Mouse (Mus musculus) brain, embryonic 14.5 days (tissue): ENCODE data around the gene Ahdc1. TPM values are rescaled to one million over a fixed set of nuclear protein-coding genes. Genes with fewer than 3 reads are reported as not detected.
A peak's percentile ranks its signal among the peaks of the same experiment; 100 is the strongest.

Experiments used
- DNase-seq: peaks from one replicate; pipeline ENCODE4 v3.0.0-alpha.2; 2011; ENCODE audit warnings: low read depth
- CTCF ChIP-seq: fragments of 200-500 bp; IDR thresholded peaks from 2 replicates; pipeline ENCODE4 v1.5.1; 2012; ENCODE audit warnings: inconsistent platforms, mild to moderate bottlenecking, moderate library complexity, borderline replicate concordance; ENCODE audit not compliant: insufficient read depth, insufficient read length; ENCODE audit errors: extremely low read depth
- POLR2A ChIP-seq: fragments of 200-500 bp; IDR thresholded peaks from 2 replicates; pipeline ENCODE4 v1.6.1; 2012; ENCODE audit warnings: mild to moderate bottlenecking, inconsistent platforms, borderline replicate concordance; ENCODE audit not compliant: poor library complexity, insufficient read depth, insufficient read length, severe bottlenecking; ENCODE audit errors: extremely low read depth
- polyA plus RNA-seq: library from polyadenylated mRNA; depleted of rRNA; stranded (reverse); fragments of >200 nt; gene quantifications from 2 replicates; pipeline ENCODE4 v1.2.3, GENCODE M21; 2012; rRNA removed

Ahdc1 gene
- polyA plus RNA-seq, 1 experiment = 43.2 TPM

DNA sequence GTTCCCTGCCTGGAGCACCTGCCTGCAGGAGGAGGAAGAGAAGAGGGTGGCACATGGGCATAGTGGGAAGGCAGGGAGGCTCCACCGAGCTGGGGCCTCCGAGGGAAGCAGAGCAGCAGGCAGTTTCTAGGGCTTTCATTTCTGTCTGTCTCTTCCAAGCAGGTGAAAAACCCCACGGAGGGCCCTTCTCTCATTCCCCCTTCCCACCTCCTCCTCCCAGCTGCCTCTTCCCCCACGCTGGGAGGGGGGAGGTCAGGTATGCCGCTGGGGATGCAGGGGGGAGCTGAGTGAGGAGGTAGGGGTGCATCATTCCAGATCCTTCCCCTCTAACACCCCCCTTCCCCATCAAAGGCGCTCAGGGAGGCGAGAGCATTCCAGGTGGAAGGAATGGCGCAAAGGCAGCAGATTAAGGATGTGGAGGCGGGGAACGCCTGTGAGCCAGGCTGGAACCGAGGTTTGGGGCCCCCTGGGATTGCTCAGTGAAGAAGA is 109.8 kb downstream of the Ahdc1 start:
- peak; percentile 62 for DNase-seq

DNA sequence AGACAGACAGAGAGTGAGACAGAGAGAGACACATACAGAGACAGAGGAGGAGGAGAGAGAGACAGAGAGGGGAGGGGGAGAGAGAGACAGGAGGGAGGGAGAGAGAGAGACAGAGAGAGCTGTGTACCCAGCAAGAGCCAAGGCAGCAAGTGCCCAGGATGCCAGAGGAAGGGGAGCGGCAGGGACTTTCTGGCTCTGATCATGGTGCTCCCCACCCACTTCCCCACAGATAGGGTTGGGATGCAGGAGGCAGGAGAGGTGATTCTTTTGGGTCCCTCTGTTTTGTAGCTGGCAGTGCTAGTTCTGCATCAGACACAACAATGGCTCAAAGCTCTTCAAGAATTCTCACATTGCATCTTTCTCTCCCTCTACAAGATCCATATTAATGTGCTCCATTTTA is 110.4 kb downstream of the Ahdc1 start:
- peak; percentile 10 for DNase-seq
- TF ChIP-seq CTCF = no peak
- no peak for TF ChIP-seq POLR2A

More for the DNA sequence above, 109.8 kb downstream of the Ahdc1 start:
- TF ChIP-seq CTCF (no peak), POLR2A (no peak)

DNA sequence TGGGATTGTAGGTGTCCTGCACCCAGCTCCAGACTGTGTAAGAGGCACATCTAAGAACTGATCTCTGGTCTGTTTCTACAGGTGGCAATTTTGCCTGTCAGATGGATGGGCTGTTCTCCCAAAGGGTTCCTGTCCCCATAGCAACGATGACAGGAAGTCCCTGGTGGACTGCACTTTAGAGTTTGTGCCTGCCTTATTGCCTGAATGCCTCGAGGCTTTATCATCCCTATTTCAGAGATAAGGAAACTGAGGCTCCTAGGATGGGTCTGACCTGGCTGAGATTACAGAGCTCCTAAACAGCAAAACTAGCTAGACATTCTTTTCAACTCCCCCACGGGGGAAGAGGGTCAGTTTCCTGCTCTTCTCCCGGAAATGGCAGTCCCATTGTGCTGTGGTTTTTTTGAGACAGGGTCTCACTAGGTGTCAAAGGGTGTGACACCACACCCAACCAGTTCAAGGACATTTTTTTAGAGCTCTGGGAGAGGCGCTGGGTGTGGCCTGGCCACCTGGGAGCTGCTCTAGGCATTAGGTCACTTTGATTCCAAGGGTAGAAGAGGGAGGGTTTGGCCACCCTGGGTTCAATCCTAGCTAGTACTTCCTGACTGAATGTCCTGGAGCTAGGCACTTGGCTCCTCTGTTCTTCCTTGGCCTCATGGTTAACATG is 111.0 kb downstream of the Ahdc1 start:
- no peak for TF ChIP-seq POLR2A
- no peak for TF ChIP-seq CTCF
- DNase-seq = peak; percentile 22

DNA sequence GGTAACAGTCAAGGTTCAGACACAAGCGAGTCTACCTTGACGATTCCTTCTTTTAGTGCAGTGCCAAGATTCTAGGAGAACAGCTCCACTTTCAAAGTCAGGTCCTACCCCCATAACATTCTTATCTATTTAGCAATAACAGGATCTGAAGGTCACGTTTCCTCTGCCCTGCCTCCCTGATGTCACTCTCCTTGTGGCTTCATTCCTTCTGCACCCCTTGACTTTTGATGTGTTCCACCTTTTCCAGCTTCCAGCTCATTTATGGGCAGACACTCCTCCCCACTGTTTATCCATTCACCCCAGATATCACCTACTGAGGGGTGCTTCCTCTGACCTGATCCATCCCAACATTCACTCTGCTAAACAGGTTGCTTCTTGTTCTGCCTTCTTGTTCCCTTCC is 116.0 kb downstream of the Ahdc1 start:
- TF ChIP-seq CTCF (no peak), POLR2A (no peak)
- no peak for DNase-seq

Other genes with a start within 250 kb of the Ahdc1 start
- 29.6 and 46.6 TPM in 2 replicates for gene Rpa2, start 242.9 kb upstream of the Ahdc1 start, polyA plus RNA-seq
- gene Themis2, start 214.9 kb upstream of the Ahdc1 start, polyA plus RNA-seq = 0.38 and 0.90 TPM in 2 replicates
- gene Ppp1r8, start 168.1 kb upstream of the Ahdc1 start, polyA plus RNA-seq = 91.3 and 110 TPM in 2 replicates
- gene Stx12, start 126.8 kb upstream of the Ahdc1 start, polyA plus RNA-seq = 118 and 121 TPM in 2 replicates
- gene Fam76a, start 88.7 kb upstream of the Ahdc1 start, polyA plus RNA-seq = 19.8 and 20.3 TPM in 2 replicates
- 0.09 and 0.15 TPM in 2 replicates for gene Fgr, start 37.2 kb upstream of the Ahdc1 start, polyA plus RNA-seq
- gene Wasf2, start 119.2 kb downstream of the Ahdc1 start, polyA plus RNA-seq = 19.0 and 25.5 TPM in 2 replicates
- 0.74 and 0.85 TPM in 2 replicates for gene Cd164l2, start 200.9 kb downstream of the Ahdc1 start, polyA plus RNA-seq
- gene Gpr3, start 201.3 kb downstream of the Ahdc1 start, polyA plus RNA-seq = 2.7 and 3.1 TPM in 2 replicates
- gene Map3k6, start 229.6 kb downstream of the Ahdc1 start, polyA plus RNA-seq = 2.1 and 2.4 TPM in 2 replicates